Mouse (Mus musculus) CH12.LX (cell line): Measurements from ENCODE around the gene Fmc1. TPM values are rescaled to one million over a fixed set of nuclear protein-coding genes. Genes with fewer than 3 reads are reported as not detected.

ENCODE experiments used
- DNase-seq: peaks from one replicate; pipeline ENCODE4 v3.0.0-alpha.2; 2013; ENCODE audit errors: extremely low read depth
- H3K27ac ChIP-seq: 2 replicates; pipeline ENCODE4 v1.5.1; 2012; ENCODE audit warnings: low read depth, mild to moderate bottlenecking, control low read depth, moderate library complexity; ENCODE audit not compliant: insufficient read depth
- H3K27me3 ChIP-seq: replicated peaks from 2 replicates; pipeline ENCODE3; 2012; ENCODE audit warnings: inconsistent platforms
- H3K36me3 ChIP-seq, 2 experiments: replicated peaks in 1 of 2; 2 replicates each; pipeline versions ENCODE3 to v1.6.1; 2012; ENCODE audit warnings: inconsistent platforms in 1 of 2, low read length in 1 of 2, mild to moderate bottlenecking in 1 of 2, mixed read lengths in 1 of 2, moderate library complexity in 1 of 2; ENCODE audit not compliant: control insufficient read depth in 1 of 2, insufficient read depth in 1 of 2
- H3K4me1 ChIP-seq, 2 experiments: 2 replicates each; pipeline ENCODE4 v1.6.1; 2012; ENCODE audit warnings: inconsistent platforms in 1 of 2, moderate library complexity in 1 of 2; ENCODE audit not compliant: insufficient read depth in 2 of 2, control insufficient read depth in 1 of 2
- H3K4me2 ChIP-seq: 2 replicates; pipeline ENCODE4 v1.6.1; 2012; ENCODE audit warnings: low read depth, mild to moderate bottlenecking, control low read depth; ENCODE audit not compliant: poor library complexity, insufficient read depth, severe bottlenecking
- H3K4me3 ChIP-seq, 3 experiments: fragments of 150-350 bp in 1 of 3; sonication (generic) in 1 of 3; replicated peaks in 1 of 3; 2 replicates each; pipeline versions ENCODE3 to v1.5.1; 2011 to 2012; ENCODE audit warnings: low read depth in 2 of 3, low read length in 2 of 3, mild to moderate bottlenecking in 2 of 3, moderate library complexity in 2 of 3, control low read depth in 1 of 3, improper control_type of control experiment in 1 of 3, inconsistent platforms in 1 of 3, mixed read lengths in 1 of 3; ENCODE audit not compliant: poor library complexity in 1 of 3
- H3K79me2 ChIP-seq: replicated peaks from 2 replicates; pipeline ENCODE4 v1.6.1; 2012; ENCODE audit warnings: mild to moderate bottlenecking, moderate library complexity; ENCODE audit not compliant: control insufficient read depth, poor library complexity, insufficient read depth, severe bottlenecking; ENCODE audit errors: extremely low read depth
- H3K9ac ChIP-seq: 2 replicates; pipeline ENCODE4 v1.6.1; 2012; ENCODE audit warnings: low read depth, mild to moderate bottlenecking, control low read depth, moderate library complexity; ENCODE audit not compliant: insufficient read depth
- H3K9me3 ChIP-seq: replicated peaks from 2 replicates; pipeline ENCODE3; 2012; ENCODE audit warnings: low read length, inconsistent platforms, mixed read lengths
- CHD1 ChIP-seq: IDR thresholded peaks from 2 replicates; pipeline ENCODE4 v1.6.1; 2012; ENCODE audit warnings: low read depth, low read length, improper control_type of control experiment, inconsistent platforms
- E2F4 ChIP-seq: IDR thresholded peaks from 2 replicates; pipeline ENCODE4 v1.6.1; 2011; ENCODE audit warnings: low read depth, low read length, improper control_type of control experiment; ENCODE audit not compliant: insufficient replicate concordance
- ELF1 ChIP-seq: IDR thresholded peaks from 2 replicates; pipeline ENCODE4 v1.6.1; 2014; ENCODE audit warnings: low read depth, mild to moderate bottlenecking, inconsistent platforms, low read length, improper control_type of control experiment
- EP300 ChIP-seq: IDR thresholded peaks from 2 replicates; pipeline ENCODE4 v1.6.1; 2011; ENCODE audit warnings: low read length, improper control_type of control experiment
- ETS1 ChIP-seq: conservative IDR thresholded peaks from 2 replicates; pipeline ENCODE4 v1.6.1; 2012; ENCODE audit warnings: low read depth, mild to moderate bottlenecking, inconsistent platforms, low read length, improper control_type of control experiment, moderate library complexity
- GABPA ChIP-seq: IDR thresholded peaks from 2 replicates; pipeline ENCODE4 v1.6.1; 2012; ENCODE audit warnings: low read depth, low read length, improper control_type of control experiment, inconsistent platforms; ENCODE audit not compliant: insufficient replicate concordance
- HCFC1 ChIP-seq: IDR thresholded peaks from 2 replicates; pipeline ENCODE4 v1.6.1; 2012; ENCODE audit warnings: low read depth, mild to moderate bottlenecking, inconsistent platforms, low read length, improper control_type of control experiment
- IRF4 ChIP-seq: IDR thresholded peaks from 2 replicates; pipeline ENCODE4 v1.6.1; 2014; ENCODE audit warnings: low read depth, mild to moderate bottlenecking, inconsistent platforms, low read length, improper control_type of control experiment
- JUN ChIP-seq: IDR thresholded peaks from 2 replicates; pipeline ENCODE4 v1.6.1; 2011; ENCODE audit warnings: low read depth, mild to moderate bottlenecking, low read length, improper control_type of control experiment, moderate library complexity; ENCODE audit not compliant: insufficient read depth
- JUND ChIP-seq: conservative IDR thresholded peaks from 2 replicates; pipeline ENCODE4 v1.6.1; 2011; ENCODE audit warnings: low read depth, low read length, improper control_type of control experiment
- KAT2A ChIP-seq: IDR thresholded peaks from 2 replicates; pipeline ENCODE4 v1.6.1; 2012; ENCODE audit warnings: low read length, improper control_type of control experiment, inconsistent platforms; ENCODE audit not compliant: insufficient replicate concordance
- MAX ChIP-seq: IDR thresholded peaks from 2 replicates; pipeline ENCODE4 v1.6.1; 2011; ENCODE audit warnings: low read length, improper control_type of control experiment
- MAZ ChIP-seq: IDR thresholded peaks from 2 replicates; pipeline ENCODE4 v1.6.1; 2012; ENCODE audit warnings: low read depth, mild to moderate bottlenecking, inconsistent platforms, low read length, improper control_type of control experiment, moderate library complexity
- MEF2A ChIP-seq: IDR thresholded peaks from 2 replicates; pipeline ENCODE4 v1.6.1; 2014; ENCODE audit warnings: low read depth, mild to moderate bottlenecking, inconsistent platforms, low read length, improper control_type of control experiment, borderline replicate concordance
- MXI1 ChIP-seq: IDR thresholded peaks from 2 replicates; pipeline ENCODE4 v1.6.1; 2011; ENCODE audit warnings: mild to moderate bottlenecking, low read depth, low read length, improper control_type of control experiment
- MYC ChIP-seq: IDR thresholded peaks from 2 replicates; pipeline ENCODE4 v1.6.1; 2011; ENCODE audit warnings: low read depth, mild to moderate bottlenecking, improper control_type of control experiment, low read length
- NELFE ChIP-seq: IDR thresholded peaks from 2 replicates; pipeline ENCODE4 v1.6.1; 2011; ENCODE audit warnings: low read depth, low read length, improper control_type of control experiment
- NRF1 ChIP-seq: IDR thresholded peaks from 2 replicates; pipeline ENCODE4 v1.6.1; 2014; ENCODE audit warnings: low read depth, mild to moderate bottlenecking, inconsistent platforms, low read length, improper control_type of control experiment, moderate library complexity
- PAX5 ChIP-seq: IDR thresholded peaks from 2 replicates; pipeline ENCODE4 v1.6.1; 2012; ENCODE audit warnings: low read length, inconsistent platforms, mixed read lengths
- POLR2A ChIP-seq: IDR thresholded peaks from 2 replicates; pipeline ENCODE4 v1.6.1; 2011; ENCODE audit warnings: low read depth, mild to moderate bottlenecking, improper control_type of control experiment, low read length
- POLR2AphosphoS2 ChIP-seq: IDR thresholded peaks from 2 replicates; pipeline ENCODE4 v1.6.1; 2011; ENCODE audit warnings: low read depth, low read length, improper control_type of control experiment
- RAD21 ChIP-seq: IDR thresholded peaks from 2 replicates; pipeline ENCODE4 v1.6.1; 2011; ENCODE audit warnings: low read depth, mild to moderate bottlenecking, low read length, improper control_type of control experiment, moderate library complexity
- RCOR1 ChIP-seq: conservative IDR thresholded peaks from 2 replicates; pipeline ENCODE4 v1.6.1; 2012; ENCODE audit warnings: low read depth, mild to moderate bottlenecking, inconsistent platforms, low read length, improper control_type of control experiment
- SIN3A ChIP-seq: IDR thresholded peaks from 2 replicates; pipeline ENCODE4 v1.6.1; 2012; ENCODE audit warnings: low read length, improper control_type of control experiment, inconsistent platforms
- SMC3 ChIP-seq: IDR thresholded peaks from 2 replicates; pipeline ENCODE4 v1.6.1; 2011; ENCODE audit warnings: low read depth, low read length, improper control_type of control experiment
- TBP ChIP-seq: conservative IDR thresholded peaks from 2 replicates; pipeline ENCODE4 v1.6.1; 2011; ENCODE audit warnings: low read depth, low read length, improper control_type of control experiment
- UBTF ChIP-seq: IDR thresholded peaks from 2 replicates; pipeline ENCODE4 v1.6.1; 2012; ENCODE audit warnings: low read depth, mild to moderate bottlenecking, inconsistent platforms, low read length, improper control_type of control experiment, moderate library complexity
- USF1 ChIP-seq: IDR thresholded peaks from 2 replicates; pipeline ENCODE4 v1.6.1; 2014; ENCODE audit warnings: low read depth, mild to moderate bottlenecking, inconsistent platforms, low read length, improper control_type of control experiment
- USF2 ChIP-seq: conservative IDR thresholded peaks from 2 replicates; pipeline ENCODE4 v1.6.1; 2011; ENCODE audit warnings: low read depth, low read length, improper control_type of control experiment
- ZC3H11A ChIP-seq: IDR thresholded peaks from 2 replicates; pipeline ENCODE4 v1.6.1; 2012; ENCODE audit warnings: low read depth, mild to moderate bottlenecking, inconsistent platforms, low read length, improper control_type of control experiment
- ZKSCAN1 ChIP-seq: IDR thresholded peaks from 2 replicates; pipeline ENCODE4 v1.6.1; 2012; ENCODE audit warnings: low read depth, inconsistent platforms, low read length, improper control_type of control experiment, borderline replicate concordance
- ZMIZ1 ChIP-seq: IDR thresholded peaks from 2 replicates; pipeline ENCODE4 v1.6.1; 2012; ENCODE audit warnings: low read depth, mild to moderate bottlenecking, inconsistent platforms, low read length, improper control_type of control experiment
- ZNF384 ChIP-seq: IDR thresholded peaks from 2 replicates; pipeline ENCODE4 v1.6.1; 2012; ENCODE audit warnings: low read depth, low read length, improper control_type of control experiment, inconsistent platforms
- dilution Hi-C: fragments of 300-500 bp; cut with MboI; formaldehyde crosslinking; loops from 2 replicates; pipeline ENCODE4 v1.14.3; 2020; ENCODE audit warnings: low sequenced_read_pairs; ENCODE audit not compliant: extremely low pct_unique_long_range_greater_than_20kb, extremely low pct_ligation_motif_present
- in situ Hi-C: fragments of 300-500 bp; cut with MboI; formaldehyde crosslinking; loops from 3 replicates; pipeline ENCODE4 v1.14.3; 2019; ENCODE audit warnings: low sequenced_read_pairs, low pct_ligation_motif_present, low pct_unique_long_range_greater_than_20kb, mixed read lengths
- polyA plus RNA-seq: library from polyadenylated mRNA; unstranded; fragments of >175 nt; gene quantifications from 2 replicates; pipeline ENCODE4 v1.2.1, GENCODE M21; 2012; ENCODE audit warnings: low read depth; ENCODE audit not compliant: insufficient read length
- total RNA-seq, 2 experiments: library from RNA; depleted of rRNA; stranded (reverse); fragments of 300-350 nt in 1 of 2; fragments of >200 nt in 1 of 2; gene quantifications; 2 replicates each; pipeline ENCODE4 v1.2.3; 2012 to 2014

Fmc1 gene
- total and polyA plus RNA-seq, 3 experiments: 30.4 to 78.2 (median 47.3) TPM

GRCm38 (mm10) chr6:38531211-38531820 is 2.0 kb upstream of the Fmc1 start (continued):
- TF ChIP-seq UBTF: no peak
- no peak; the same call in 1 of the 2 replicates for TF ChIP-seq SIN3A
- TF ChIP-seq ELF1: peak; percentile 47
- TF ChIP-seq USF2: no peak
- TF ChIP-seq EP300: no peak
- TF ChIP-seq ZC3H11A: no peak
- TF ChIP-seq ZNF384: no peak

GRCm38 (mm10) chr6:38532500-38533420 is 542 bp upstream of the Fmc1 start:
- Histone ChIP-seq H3K9me3 (no peaks in the 10 kb centered on the region), H3K9ac (peak overlapping the region; percentile 97), H3K4me3 (peak overlapping the region; percentile 67 to 85 (median 76)), H3K27ac (peak overlapping the region; percentile 94), H3K27me3 (no peaks in the 10 kb centered on the region), H3K79me2 (no peaks in the 10 kb centered on the region; the same call in 1 of the 2 replicates), H3K4me1 (peaks cover 3 to 18% of the 10 kb centered on the region in 2 experiments; a peak in 3 of 4 replicates), H3K36me3 (peaks cover 0 to 2% of the 10 kb centered on the region in 2 experiments), H3K4me2 (peak overlapping the region; percentile 96)
- in situ Hi-C loops: loop anchor here (25.0 kb wide), 1 partner anchor 370 kb away; no protein-coding TSS in a partner anchor
- dilution Hi-C loops: no loop called here
- DNase-seq: peak; percentile 31
- no peak for TF ChIP-seq ZKSCAN1
- TF ChIP-seq CHD1: no peak
- TF ChIP-seq MEF2A: no peak; the same call in 1 of the 2 replicates
- no peak for TF ChIP-seq HCFC1
- TF ChIP-seq MXI1: 0 out of 2 replicates have a peak, but pooled peaks have one; percentile 3
- TF ChIP-seq NRF1: no peak
- peak; percentile 47; the same call in 1 of the 2 replicates for TF ChIP-seq IRF4
- TF ChIP-seq JUN: no peak
- TF ChIP-seq USF2: no peak
- TF ChIP-seq RAD21: no peak
- no peak for TF ChIP-seq ZMIZ1
- TF ChIP-seq KAT2A: no peak
- no peak; the same call in 1 of the 2 replicates for TF ChIP-seq POLR2AphosphoS2
- TF ChIP-seq MAX: no peak
- no peak for TF ChIP-seq PAX5
- no peak for TF ChIP-seq ZC3H11A
- no peak; the same call in 1 of the 2 replicates for TF ChIP-seq NELFE
- TF ChIP-seq POLR2A: no peak
- TF ChIP-seq E2F4: no peak
- TF ChIP-seq UBTF: no peak
- peak; percentile 28; the same call in 1 of the 2 replicates for TF ChIP-seq MAZ
- TF ChIP-seq JUND: 0 out of 2 replicates have a peak, but pooled peaks have one; percentile 8
- no peak for TF ChIP-seq SIN3A
- 0 out of 2 replicates have a peak, but pooled peaks have one; percentile 10 for TF ChIP-seq ZNF384
- TF ChIP-seq USF1: no peak
- TF ChIP-seq GABPA: no peak
- no peak for TF ChIP-seq ETS1
- TF ChIP-seq TBP: no peak
- TF ChIP-seq MYC: no peak
- TF ChIP-seq SMC3: no peak
- TF ChIP-seq RCOR1: no peak
